Mouse (Mus musculus) frontal cortex, adult 2 months (tissue): ENCODE results near the gene Dgkh. TPM values are rescaled to one million over a fixed set of nuclear protein-coding genes. Genes with fewer than 3 reads are reported as not detected.
A peak's percentile ranks its signal among the peaks of the same experiment; 100 is the strongest.

Experiments used
- DNase-seq, 2 experiments: peaks; one replicate each; pipeline ENCODE4 v3.0.0; 2022; ENCODE audit warnings: low spot score in 1 of 2; ENCODE audit errors: extremely low spot score in 1 of 2
- polyA plus RNA-seq: library from polyadenylated mRNA; depleted of rRNA; stranded (reverse); fragments of >200 nt; gene quantifications from 2 replicates; pipeline ENCODE4 v1.2.3, GENCODE M21; 2012

The Dgkh gene
- polyA plus RNA-seq, 1 experiment, result 13.8 TPM

DNA sequence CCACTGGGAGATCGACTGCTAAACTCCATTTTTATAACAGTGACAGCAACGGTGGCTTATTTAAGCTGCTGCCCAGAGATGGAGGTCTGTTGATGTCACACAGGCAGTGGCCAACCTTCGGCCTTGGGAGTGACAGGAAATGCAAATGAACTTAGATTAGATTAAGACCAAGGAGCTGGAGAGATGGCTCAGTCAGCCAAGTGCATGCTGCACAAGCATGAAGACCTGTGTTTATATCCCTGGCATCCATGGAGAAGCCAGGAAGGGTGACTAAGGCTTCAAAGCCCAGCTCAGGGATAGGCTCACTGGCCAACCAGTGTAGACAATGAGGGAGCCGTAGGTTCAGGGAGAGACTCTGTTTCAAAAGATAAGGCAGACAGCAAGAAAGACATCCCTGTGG lies 48.4 kb downstream of the Dgkh start:
- no peak for DNase-seq

GRCm38 (mm10) chr14:78678981-78679380 lies 53.6 kb downstream of the Dgkh start:
- no peak for DNase-seq

- peak; percentile 78 to 86 for DNase-seq
These were observed 54.6 kb downstream of the Dgkh start for GRCm38 (mm10) chr14:78677852-78678588.

GRCm38 (mm10) chr14:78676457-78676856 lies 56.1 kb downstream of the Dgkh start:
- no peak for DNase-seq

GRCm38 (mm10) chr14:78674606-78675005 lies 58.0 kb downstream of the Dgkh start:
- no peak for DNase-seq

GRCm38 (mm10) chr14:78669986-78670385 lies 62.6 kb downstream of the Dgkh start:
- no peak for DNase-seq

DNA sequence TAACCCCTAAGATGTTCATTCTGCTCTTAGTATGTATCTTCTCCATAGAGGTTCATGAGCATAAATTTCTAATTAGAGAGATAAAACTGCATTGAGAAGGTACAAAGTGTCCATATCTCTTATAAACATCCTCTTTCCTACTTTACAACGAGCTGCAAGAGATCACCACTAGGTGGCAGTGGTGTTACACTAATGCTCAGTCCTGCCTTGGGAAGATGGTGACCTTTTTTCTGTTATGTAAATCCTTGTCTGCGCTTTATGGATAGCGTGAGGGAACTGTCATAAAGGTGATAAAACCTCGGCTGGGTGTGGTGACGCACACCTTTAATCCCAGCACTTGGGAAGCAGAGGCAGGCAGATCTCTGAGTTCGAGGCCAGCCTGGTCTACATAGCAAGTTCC lies 64.3 kb downstream of the Dgkh start:
- peak; percentile 67 to 95 for DNase-seq

- DNase-seq, result no peak
These were observed 64.8 kb downstream of the Dgkh start for GRCm38 (mm10) chr14:78667763-78668162.

DNA sequence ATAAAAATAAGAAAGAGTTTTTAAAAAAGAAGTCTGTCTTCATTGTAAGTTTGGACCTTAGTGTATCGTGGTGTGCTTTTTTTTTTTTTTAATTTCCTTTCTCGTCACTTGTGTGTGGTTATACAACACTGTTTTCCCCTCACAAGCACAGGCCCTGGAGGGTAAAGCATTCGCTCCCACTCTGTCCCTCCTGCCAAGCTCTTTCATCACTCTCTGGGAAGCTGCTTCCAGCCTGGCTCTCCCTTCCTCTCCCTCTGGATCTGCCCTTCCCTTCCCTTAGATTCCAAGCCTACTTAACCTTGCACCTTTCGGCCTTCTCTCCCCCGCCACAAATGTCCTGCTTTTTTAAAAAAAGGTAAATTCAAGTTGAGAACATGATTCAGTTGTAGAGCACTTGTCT lies 69.9 kb downstream of the Dgkh start:
- DNase-seq, result no peak

GRCm38 (mm10) chr14:78661462-78661861 lies 71.1 kb downstream of the Dgkh start:
- no peak for DNase-seq

DNA sequence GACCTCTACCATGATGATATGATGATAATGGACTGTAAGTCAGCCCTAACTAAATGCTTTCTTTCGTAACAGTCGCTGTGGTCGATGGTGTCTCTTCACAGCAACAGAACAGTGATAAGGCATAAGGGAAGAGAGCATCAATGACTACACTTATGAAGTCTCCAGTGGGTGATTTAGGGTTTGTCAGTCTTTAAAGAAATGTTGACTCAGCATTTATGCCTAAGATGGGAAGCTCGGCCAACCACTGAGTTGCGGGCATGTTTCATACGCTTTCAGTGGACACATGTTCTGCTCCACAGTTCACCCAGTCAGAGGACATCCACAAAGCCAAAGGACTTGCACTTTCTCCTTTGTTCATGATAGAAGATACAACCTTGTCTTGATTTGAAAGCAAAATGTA lies 73.9 kb downstream of the Dgkh start:
- DNase-seq, result no peak

- DNase-seq, result no peak
These were observed 75.5 kb downstream of the Dgkh start for GRCm38 (mm10) chr14:78656832-78657626.

DNA sequence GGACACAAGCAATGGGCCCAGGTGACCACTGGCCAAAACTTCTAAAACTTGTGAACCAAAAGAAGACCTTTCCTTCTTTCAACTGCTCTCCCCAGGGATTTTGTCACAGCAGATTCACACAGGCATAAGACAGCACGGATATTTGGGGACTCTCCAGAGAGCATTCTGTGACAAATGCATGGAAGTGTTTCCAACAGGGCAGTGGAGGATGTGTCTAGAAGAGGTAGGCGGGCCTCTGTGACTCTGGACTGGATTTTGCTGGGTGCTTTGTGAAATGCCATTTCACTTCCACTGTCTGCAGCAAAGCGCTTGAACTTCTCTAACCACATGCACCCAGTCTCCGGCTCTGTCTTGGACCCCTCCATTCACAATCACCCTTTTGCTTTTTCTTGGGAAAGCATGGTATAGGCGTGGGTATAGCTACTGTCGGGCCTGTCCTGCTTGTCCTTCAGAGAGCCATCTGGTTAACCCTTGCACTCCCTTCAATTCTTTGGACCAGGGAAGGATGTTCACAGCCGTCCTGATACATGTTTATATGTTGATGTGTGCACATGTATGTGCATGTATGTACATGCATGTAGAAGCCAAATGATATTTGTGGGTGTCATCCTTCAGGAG lies 77.5 kb downstream of the Dgkh start:
- peak in 1 of 2 experiments; percentile 64 for DNase-seq

- DNase-seq, result no peak
These were observed 78.4 kb downstream of the Dgkh start for GRCm38 (mm10) chr14:78654196-78654595.

DNA sequence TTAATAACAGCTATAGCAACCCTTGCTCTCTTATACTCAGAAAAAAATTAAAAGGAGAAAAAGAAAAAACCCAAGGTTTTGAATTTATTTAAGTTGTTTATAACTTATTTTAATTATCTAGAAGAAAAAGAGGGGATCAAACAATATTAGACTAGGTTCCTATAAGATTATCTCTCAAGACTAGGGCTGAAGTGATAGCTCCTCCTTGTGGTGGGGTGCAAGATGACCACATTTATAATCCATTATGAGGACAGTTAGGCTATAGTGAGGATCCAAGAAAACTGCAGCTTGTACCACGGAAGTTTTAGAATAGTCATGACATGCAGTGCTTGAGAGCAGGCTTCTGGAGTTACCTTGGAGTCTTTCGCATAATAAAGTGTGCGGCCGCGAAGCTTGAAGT lies 79.2 kb downstream of the Dgkh start:
- no peak for DNase-seq

GRCm38 (mm10) chr14:78651696-78652095 lies 80.9 kb downstream of the Dgkh start:
- DNase-seq, result no peak

- peak in 1 of 2 experiments; percentile 39 for DNase-seq
These were observed 82.0 kb downstream of the Dgkh start for GRCm38 (mm10) chr14:78650379-78651095.

DNA sequence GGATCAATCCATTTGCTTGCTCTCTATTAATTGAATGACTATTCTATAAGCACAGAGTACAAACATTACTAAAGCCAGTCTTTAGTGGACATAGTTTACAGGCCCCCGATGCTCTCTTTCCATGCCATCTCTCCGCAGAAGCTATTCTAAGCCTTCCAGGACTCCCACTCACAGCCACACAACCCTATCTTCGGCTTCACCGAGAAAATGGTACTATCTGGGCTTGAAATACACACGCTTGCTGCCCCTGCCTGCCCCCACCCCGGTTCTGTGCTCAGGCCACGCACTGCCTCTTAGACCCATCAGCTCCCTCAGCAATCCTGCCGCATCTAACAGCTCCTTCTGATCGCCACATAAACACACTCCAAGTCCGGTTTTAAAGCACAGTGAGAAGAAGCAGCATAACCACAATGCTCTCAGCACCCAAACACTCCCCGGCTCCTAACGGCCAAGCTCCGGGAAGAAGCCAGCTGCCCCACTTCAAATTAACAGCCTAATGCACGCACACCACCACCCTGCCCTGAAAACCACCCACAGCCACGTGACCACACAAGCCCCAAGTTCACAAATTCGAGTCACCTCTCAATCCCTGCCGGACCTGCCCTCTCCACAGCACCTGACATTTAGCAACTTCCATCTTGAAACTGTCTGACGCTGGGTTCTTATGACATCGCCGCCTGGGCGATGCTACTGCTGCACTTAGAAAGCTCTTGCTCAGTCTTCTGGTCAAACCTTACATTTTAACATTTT lies 82.9 kb downstream of the Dgkh start:
- peak in 1 of 2 experiments; percentile 45 for DNase-seq

DNA sequence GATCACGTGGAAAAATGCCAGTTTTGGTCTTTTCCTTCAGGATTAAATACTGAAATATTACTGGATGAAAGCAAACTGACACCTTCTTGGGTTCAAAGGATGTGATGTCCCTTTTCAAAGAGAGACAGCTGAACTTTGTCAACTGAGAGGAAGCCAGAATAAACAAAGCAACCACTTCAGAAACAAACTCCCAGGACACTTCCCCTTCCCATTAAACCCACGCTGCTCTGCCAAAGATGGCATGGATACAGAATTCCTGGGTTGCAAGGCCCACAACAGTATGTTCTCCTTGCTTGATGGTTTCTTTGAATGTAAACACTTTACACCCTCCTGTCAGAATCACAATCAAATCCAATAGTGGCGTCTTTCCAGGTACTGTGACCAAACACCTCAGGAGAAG lies 87.0 kb downstream of the Dgkh start:
- no peak for DNase-seq

GRCm38 (mm10) chr14:78641314-78641713 lies 91.3 kb downstream of the Dgkh start:
- DNase-seq, result no peak
